Mouse (Mus musculus) gastrocnemius, adult 2 months (tissue): ENCODE measurements at regions not wholly inside any gene's neighbourhood (a gene's known extent, or its start where the extent isn't known, plus 50 kb on each side); places are given as distances from the start of the nearest gene placed in this dataset.

Experiments used
- DNase-seq: peaks from one replicate; pipeline ENCODE4 v3.0.0; 2022
- H3K27ac ChIP-seq: fragments of 200-600 bp; 2 replicates; pipeline ENCODE4 v1.8.1; 2022; ENCODE audit warnings: mild to moderate bottlenecking
- H3K4me3 ChIP-seq: fragments of 200-600 bp; 2 replicates; pipeline ENCODE4 v1.8.1; 2022; ENCODE audit warnings: mild to moderate bottlenecking, moderate library complexity
- CTCF ChIP-seq: fragments of 200-600 bp; IDR thresholded peaks from 2 replicates; pipeline ENCODE4 v1.8.1; 2022; ENCODE audit warnings: antibody characterized with exemption, mild to moderate bottlenecking, moderate library complexity
- intact Hi-C: fragments of 180-260 bp; cut with DNase I; formaldehyde crosslinking; loops from one replicate; pipeline ENCODE4 v1.15.1; 2025

- Histone ChIP-seq H3K4me3 (no peak overlapping the region), H3K27ac (no peak overlapping the region)
- DNase-seq, result no peak
- intact Hi-C loops, result no loop called here
- no peak for TF ChIP-seq CTCF
Observed at GRCm38 (mm10) chr9:111800869-111801268, 110.7 kb upstream of the Stac start.

GRCm38 (mm10) chr9:111778981-111779380 lies 88.8 kb upstream of the Stac start:
- no peak overlapping the region for H3K27ac ChIP-seq

DNA sequence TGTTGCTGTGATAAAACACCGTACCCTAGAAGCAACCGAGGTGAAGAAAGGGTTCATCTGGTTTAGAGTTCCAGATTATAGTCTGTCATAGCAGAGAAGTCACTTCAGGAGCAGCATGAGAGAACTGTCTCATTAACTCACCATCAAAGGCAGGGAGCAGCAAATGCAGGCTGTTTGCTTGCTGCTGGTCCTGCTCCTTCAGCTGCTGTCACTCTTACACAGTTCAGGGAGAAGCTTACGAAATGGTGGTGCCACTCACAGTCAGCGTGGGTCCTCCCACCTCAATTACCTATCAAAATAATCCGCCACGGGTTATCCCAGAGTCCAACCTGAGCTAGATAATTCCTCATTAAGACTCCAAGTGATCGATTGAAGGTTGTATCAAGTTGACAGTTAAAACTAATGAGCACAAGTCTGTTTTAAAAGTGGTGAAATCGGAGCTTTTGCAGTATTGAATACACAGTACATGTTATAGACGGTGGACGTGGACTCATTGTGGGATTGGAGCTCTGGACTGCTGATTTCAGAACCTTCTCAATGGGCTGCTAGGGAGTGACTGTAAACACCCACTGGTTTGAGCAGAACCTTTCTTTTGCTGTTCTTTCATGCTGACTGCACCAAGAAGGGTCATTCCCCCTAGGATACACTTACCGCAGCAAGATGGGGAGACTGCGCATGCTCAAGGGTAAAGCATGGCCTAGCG lies 87.4 kb upstream of the Stac start:
- intact Hi-C loops, result no loop called here
- Histone ChIP-seq H3K4me3 (no peak overlapping the region), H3K27ac (no peak overlapping the region)
- no peak for DNase-seq
- no peak for TF ChIP-seq CTCF

More at GRCm38 (mm10) chr9:111778981-111779380, 88.8 kb upstream of the Stac start:
- intact Hi-C loops, result no loop called here
- peak; percentile 18 for DNase-seq
- no peak overlapping the region for H3K4me3 ChIP-seq
- no peak for TF ChIP-seq CTCF

- no peak for DNase-seq
- intact Hi-C loops, result no loop called here
- no peak for TF ChIP-seq CTCF
- Histone ChIP-seq H3K27ac (no peak overlapping the region), H3K4me3 (no peak overlapping the region)
Observed at GRCm38 (mm10) chr9:111774229-111774628, 84.1 kb upstream of the Stac start.

DNA sequence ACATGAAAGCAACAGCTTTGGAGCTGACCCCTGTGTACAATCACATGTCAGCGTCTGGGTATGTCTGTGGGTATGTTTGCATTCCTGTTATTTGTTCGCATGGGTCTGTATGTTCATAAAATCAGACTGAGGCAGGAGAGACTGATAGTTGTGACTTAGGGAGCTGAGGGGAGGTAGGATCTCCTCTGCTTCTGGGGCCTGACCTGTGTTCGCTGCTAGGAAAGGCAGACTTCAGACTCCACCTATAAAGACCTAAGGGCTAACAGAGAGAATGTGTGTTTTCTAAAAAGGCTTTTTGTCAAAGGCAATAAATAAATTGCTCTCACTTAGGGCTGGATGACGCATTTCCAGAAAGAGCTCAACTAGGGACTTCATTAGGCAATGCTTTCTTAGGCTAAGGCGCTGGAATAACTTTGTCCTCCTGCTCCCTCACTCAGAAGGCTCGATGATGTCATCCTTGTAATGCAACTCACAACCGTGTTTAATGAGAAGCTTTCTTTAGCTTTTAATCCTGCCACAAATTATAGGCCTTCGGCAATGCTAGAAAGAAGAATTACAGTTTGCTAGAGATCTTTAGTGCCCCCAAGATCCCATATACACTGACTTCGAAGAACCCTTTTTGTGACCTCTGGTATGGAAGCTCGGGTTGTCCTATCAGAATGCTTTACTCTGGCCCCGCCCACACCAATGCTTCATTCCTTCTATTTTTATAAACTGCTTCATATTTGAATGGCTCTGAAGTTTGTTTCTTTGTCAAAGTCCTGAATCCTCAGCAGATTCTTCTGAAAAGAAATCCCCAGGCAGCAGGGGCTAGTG lies 72.7 kb upstream of the Stac start:
- Histone ChIP-seq H3K4me3 (no peak overlapping the region), H3K27ac (no peak overlapping the region)
- intact Hi-C loops, result no loop called here
- no peak for TF ChIP-seq CTCF
- no peak for DNase-seq

DNA sequence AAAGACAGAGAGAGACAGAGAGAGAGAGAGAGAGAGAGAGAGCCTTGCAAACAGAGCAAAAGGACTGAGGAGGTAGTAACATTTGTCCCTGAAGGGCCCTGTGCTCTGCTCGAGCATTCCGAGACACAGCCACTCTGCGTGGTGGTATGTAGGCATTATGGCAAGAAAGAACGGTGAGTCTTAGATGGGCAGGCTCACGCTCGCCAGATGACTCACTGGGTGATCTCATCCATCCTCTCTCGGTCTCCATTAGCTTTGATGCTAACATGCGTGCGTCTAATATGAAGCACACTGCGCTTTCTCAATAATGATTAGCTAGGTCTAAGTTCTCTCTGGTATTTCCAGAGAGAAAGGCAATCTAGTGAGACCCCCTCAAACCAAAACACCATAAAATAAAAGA lies 65.1 kb upstream of the Stac start:
- Histone ChIP-seq H3K27ac (no peak overlapping the region), H3K4me3 (no peak overlapping the region)
- DNase-seq, result no peak
- intact Hi-C loops, result no loop called here
- TF ChIP-seq CTCF, result no peak

- no peak for TF ChIP-seq CTCF
- no peak overlapping the region for H3K27ac ChIP-seq
- intact Hi-C loops, result no loop called here
- H3K4me3 ChIP-seq, result no peak overlapping the region
- no peak for DNase-seq
Observed at GRCm38 (mm10) chr9:111746151-111746550, 56.0 kb upstream of the Stac start.

DNA sequence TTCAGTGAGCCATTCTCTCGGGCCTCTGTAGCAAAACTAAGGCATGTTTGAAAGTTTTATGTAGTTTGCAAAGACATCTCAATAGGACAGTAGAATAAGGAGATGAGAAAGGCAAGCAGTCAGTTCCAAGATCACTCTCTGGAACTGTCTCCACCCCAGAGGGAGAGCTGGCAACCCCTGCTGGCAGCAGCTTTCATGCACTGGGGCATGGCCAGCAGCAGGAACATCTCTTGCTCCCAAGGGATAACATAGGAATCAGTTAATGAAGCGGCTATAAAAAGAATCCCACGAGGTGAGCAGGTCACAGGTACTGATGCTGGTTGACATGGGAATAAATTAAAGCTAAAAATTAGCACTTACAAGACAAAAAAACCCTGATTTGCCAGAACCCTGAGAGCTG lies 55.1 kb upstream of the Stac start:
- intact Hi-C loops, result no loop called here
- no peak overlapping the region for H3K4me3 ChIP-seq
- no peak overlapping the region for H3K27ac ChIP-seq
- no peak for TF ChIP-seq CTCF
- no peak for DNase-seq
